Mouse (Mus musculus) A20 (cell line): Measurements from ENCODE around the gene Olfr77.

Experiments used
- DNase-seq: peaks from one replicate; pipeline ENCODE4 v3.0.0-alpha.2; 2011; ENCODE audit warnings: low read depth, low spot score

Olfr77 gene

GRCm38 (mm10) chr9:19916565-19916964 is at the start of gene Olfr77:
Gene Olfr77 (plus strand): TSS chr9:19916865.
- no peak for DNase-seq

- DNase-seq = no peak
Measured at GRCm38 (mm10) chr9:19887904-19888303, 28.8 kb upstream of the Olfr77 start, which contains the start of gene Olfr862. Gene Olfr862 (minus strand): TSS chr9:19888004.

DNA sequence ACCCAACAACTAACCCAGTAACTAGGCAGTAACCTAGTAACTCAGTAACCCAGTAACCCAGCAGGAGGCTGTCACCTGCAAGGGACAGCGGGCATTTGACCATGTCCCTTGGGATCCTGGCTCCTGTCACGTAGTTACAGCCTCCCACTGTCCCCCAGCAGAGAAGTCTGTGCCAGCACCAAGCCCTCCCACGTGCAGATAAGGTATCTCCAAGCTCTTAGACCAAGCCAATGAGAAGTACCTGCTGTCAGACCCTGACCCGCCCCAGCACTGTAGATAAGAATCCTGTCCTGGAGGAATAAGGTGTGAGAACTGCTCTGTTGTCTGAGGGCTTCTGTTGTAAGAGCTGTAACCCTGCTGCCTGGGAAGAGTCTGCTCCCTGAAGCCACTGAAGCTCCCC is 5.5 kb upstream of the Olfr77 start:
- DNase-seq = no peak
